Mouse (Mus musculus) liver, adult (tissue): ENCODE measurements around the gene Sec61b.

ENCODE experiments used
- GATA4 ChIP-seq: IDR thresholded peaks from 2 replicates; pipeline ENCODE4 v1.6.1; 2014; ENCODE audit warnings: mild to moderate bottlenecking, low read length; ENCODE audit not compliant: insufficient replicate concordance

Gene Sec61b

DNA sequence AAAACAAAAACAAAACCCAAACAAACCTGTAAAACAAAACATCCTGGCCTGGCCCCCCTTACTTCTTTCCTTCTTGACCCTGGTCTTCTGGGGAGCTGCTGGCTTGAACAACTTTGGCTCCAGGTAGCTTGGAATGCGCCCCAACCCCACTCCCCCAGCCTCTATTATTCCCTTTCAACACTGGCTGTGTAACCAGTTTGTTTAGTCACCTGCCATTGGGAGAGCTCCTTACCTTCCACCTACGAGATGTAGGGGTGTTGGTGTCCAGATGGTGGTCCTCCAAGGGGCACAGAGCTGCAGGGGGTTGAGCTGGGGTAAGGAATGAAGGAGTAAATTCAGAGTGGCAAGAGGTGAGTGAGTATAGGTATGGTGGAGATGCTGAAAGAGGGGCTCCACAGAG lies 7.3 kb upstream of the Sec61b start:
- no peak for TF ChIP-seq GATA4

DNA sequence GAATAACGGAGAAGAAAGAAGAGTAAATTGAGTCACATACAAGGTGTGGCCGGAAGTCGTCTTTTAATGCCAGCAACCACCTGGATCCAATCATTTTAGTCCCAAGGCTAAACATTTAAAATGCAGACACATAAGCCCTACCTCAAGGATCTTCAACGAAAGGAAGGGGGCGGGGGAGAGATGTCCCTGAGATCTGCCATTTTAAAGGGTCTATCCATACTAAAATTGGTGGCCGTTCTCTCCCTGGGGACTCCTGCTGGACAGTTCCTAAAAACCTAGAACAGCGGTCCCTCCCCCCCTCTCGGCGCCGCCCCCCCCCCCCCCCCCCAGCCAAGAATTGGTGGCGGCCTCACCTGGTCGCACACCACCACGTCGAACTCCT lies 881 bp upstream of the Sec61b start:
- TF ChIP-seq GATA4: no peak

DNA sequence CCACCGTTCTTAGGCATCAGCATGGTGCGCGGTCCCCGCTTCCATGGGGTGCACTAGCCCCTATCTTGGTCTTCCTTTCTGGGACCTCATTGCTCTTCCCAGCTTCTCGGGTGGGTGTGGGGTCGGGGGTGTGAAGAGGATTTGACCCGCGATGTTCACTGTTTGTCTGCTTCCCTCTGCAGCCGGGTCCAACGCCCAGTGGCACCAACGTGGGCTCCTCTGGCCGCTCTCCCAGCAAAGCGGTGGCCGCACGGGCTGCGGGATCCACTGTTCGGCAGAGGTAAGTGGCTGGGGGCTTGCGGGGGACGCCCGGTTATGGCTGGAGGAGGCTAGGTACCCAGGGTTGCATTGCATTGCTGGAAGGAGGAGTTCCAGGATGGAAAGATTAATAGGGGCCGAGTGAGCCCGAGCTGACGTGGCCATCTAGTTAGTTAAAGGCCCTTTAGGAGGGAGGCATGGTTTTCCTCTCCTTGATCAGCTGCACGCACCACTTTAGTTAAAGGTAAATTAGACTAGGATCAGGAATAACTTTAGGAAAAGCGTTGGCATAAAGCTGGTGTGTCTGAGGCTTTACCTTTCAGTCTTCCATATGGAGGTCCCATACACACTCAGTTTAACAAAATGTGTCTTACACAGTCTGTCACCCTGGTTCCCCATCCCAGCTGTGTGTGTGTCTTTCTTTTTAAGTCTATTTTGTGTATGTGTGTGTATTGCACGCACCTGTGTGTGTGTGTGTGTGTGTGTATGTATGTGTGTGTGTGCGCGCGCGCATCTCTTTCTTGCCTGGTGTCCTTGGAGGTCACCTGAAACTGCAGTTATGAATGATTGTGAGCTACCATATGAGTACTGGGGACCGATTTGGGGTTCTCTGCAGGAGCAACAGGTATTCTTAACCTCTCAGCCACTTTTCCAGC lies 529 bp downstream of the Sec61b start:
- no peak for TF ChIP-seq GATA4

DNA sequence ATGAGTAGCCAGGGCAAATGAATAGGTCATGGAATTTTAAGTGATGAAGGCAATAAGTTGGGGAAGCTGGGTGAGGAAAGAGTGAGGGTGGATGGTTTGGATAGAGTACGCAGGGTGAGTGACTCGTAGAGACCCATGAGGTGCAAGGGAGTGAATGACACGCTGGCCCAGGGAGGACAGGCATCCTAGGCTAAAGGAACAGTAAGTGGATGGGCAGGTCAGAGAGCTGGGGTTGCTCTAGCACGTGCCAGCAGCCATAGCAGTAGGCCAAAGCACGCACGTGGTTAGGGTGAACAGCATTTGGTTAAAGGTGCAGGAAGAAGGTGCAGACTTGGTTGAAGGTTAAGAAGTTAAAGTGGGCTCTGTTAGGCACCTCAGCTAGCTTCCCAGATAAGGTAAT lies 3.1 kb downstream of the Sec61b start:
- no peak for TF ChIP-seq GATA4

DNA sequence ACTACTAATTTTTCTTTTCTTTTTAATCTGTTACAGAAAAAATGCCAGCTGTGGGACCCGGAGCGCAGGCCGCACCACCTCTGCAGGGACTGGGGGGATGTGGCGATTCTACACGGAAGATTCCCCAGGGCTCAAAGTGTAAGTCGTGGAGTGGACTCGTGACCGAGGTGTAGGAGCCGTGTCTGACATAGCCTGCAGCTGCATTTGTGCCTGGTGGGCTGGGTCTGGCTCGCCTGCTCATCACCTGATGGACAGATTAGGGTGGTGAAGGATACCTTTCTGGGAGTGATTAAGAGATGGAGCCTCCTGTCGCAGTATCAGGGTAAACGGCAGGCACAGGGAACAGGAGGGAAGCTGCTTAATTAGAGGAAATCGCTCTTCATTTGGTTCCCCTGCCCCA lies 5.6 kb downstream of the Sec61b start:
- TF ChIP-seq GATA4: no peak

DNA sequence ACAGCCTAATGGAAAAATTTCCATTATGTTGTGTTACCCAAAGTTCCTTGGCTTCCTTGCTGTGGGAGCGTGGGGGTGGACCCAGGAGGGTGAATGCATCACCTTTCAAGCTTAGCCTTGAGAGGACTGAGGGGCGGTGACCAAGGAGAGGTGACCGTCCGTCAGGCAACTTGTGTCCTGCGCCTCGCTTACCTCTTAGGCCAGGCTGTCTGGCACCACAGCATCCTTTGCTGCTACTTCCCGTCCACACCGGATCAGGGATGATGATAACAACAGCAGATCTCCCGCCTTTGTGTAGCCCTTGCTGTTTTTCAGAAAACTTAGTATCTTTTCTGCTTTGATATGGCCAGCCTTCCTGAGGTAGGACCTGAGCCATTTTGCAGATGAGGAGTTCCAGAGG lies 6.1 kb downstream of the Sec61b start:
- TF ChIP-seq GATA4: no peak

DNA sequence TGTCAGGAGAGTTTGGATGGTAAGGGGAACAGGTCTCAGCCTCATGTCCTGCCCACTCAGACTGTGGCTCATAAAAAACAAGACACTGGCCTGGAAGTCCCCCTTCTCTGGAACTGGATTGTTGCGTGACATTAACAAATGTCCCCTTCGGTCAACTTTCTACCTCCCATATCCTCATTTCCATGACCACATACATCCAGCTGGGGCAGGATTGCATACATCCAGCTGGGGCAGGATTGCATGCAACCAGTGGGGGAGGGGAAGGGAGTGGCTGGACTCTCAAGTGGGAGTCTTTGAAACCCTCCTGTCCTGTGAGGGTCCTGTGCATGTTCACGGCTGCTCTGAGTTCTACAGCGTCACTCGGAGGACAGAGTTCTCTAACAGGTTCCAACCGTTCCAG lies 16.8 kb downstream of the Sec61b start:
- TF ChIP-seq GATA4: no peak

DNA sequence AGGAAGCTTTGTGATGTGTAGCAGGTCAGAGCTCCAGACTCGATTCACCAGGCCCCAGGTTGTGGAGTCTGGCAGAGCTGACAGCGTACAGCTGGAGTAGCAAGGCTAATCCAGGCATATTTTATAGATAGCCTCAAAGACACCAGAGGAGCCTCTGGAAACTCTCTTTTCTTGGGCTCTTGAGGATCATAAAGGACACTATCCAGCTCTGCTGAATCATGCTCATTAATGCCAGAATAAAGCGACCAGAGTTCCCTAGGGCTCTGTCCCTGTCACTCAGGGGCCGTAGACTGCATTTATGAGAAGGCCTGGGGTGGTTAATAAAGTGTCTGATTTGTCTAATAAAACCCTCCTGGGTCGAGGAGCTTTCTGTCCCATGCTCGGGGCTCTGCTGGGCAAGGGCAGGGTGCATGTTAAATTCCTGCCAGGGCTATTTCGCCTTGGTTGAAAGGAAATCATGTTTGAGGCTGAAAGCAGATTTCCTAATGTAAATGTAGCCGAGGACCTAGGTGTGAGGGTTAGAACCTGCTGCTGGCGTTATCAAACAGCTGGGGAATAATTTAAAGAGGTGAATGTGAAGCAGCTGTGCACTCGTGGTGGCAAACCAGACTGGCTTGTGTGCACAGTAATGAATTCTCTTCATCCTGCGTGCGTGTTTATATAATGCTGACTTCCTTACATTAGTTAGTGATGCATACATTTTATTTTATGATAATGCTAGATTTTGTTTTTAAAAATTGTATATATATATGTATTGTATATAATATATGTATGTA lies 18.0 kb downstream of the Sec61b start:
- no peak for TF ChIP-seq GATA4

DNA sequence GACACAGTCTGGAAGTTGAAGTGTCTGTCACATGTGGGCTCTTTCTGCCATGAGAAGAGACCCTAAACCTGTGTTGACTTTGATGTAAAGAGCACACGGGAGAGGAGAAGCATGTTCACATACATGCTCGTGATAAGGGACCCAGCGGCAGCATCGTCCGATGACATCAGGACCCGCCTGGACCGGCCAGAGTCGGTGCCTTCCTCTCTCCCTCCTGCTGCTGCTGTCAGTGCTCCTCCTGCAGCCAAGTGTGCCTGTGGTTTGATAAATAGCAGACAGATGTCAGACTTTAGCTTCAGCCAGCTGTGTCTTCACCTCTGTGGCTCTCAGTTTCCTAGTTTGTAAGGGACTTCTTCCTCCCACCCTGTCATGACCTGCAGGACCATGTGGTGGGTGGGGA lies 19.0 kb downstream of the Sec61b start:
- TF ChIP-seq GATA4: no peak

DNA sequence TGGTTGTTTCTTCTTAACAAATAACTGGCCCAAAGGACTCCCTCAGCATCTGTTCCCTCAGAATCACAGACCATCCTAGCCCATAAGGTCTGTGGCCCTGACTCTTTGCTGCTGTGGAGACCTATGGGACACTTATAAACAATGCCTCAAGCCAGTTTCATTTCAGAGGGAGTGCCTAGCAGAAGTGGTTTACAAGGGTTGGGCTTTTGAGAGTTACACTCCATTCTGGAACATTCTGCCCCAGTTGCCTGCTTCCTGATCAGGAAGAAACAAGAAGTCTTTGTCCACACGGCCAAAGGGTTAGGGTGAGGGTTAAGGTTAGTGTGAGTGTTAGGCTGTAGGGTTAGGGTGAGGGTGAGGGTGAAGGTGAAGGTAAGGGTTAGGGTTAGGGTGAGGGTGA lies 19.7 kb downstream of the Sec61b start:
- no peak for TF ChIP-seq GATA4

DNA sequence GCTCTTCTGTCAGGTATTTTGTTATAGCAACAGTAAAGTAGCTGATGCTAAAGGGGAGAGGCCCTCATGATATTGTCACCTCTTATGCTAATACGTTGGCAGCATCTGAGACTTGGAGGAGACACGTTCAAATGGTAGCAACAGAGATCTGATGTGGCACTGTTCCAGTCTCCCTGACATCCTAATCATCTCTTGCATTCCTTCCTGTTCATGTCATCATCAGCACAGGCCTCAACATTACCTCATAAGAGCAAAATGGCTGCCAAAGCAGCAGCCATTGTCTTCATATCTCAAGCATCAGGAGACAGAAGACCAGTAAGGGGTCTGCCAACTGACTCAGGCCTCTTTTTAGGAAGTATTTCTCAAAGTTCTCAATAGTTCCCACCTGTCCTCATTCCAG lies 20.2 kb downstream of the Sec61b start:
- TF ChIP-seq GATA4: no peak

DNA sequence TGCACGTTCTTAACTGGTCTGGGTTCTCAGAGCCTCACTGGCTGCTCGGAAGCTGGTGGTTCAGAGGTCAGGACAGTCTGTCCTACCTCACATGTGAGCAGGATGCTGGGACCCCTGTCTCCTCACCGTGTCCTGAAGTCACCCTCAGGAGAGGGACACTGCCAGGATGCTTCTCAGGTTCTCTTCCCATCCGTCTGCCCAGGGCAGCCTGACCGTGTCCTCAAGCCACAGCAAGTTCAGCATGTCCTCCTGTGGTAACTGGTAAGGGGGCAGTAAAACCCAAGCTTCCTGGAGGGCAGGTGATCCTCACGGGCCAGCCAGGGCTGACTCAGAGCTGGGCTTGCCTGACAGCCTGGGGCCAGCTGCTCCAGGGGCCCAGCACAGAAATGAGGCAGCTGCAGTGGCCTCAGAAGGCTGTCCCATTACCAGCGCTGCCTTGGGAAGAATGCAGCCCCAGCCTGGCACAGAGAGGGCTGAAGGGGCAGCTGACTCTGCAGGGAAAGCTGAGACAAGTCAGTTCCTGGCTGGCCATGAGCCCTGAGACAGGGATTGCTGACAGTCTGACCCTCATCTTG lies 23.4 kb downstream of the Sec61b start:
- TF ChIP-seq GATA4: no peak

DNA sequence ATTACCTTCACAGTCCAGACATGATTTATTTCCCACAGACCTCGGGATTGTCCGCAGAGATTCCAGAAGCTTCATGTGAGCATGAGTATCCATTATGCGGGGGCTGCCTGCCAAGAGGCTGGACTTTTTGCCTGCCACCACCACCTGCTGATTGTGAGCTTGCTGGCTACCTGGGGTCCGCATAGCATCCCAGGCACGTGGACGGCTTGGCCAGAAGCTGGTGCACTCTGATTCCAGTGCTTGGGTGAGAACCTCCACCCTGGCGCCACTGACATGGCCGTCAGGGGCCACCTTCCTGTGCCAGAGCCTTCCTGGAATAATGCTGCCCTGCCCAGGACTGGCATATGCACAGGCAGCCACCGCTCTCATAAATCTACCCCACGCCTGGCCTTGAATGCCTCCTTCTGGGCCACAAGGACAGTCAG lies 24.7 kb downstream of the Sec61b start:
- TF ChIP-seq GATA4: no peak

DNA sequence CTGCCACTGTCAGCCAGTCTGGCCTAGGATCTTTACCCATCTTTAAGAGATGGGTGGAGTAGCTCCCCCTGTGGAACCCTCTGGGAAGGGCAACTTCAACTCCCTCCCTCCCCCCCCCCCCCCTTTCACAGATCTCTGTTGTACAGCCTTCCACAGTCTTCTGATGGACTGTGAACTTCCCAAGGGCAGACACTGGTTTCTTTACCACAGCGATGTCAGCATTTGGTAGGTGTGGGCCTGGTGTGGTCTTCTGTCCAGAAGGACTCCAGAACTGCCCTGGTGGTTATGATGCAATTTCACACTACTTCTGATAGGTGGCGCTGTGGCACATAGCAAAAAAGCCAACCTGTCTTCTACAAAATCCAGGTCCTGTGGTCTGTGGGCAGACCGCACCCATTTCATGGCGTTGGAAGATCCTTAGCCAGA lies 28.1 kb downstream of the Sec61b start:
- no peak for TF ChIP-seq GATA4

DNA sequence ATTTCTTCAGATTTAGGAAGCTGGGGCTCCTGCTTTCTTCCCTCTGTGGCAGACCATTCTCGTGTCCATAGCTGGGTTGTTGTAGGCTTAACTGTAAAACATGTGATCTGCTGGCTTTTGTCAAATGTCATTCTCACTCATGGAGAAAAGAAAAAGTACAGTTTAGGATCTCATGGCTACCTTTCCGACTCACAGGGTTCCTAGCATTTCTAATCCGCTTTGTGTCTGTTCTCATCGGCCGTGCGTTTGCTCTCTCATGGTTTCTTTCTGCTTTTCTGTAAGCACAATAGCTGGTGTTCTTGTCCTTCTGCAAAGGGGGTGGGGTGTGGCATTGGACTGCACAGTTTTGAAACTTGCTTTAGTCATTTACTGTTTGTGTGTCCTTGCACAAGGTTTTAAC lies 28.6 kb downstream of the Sec61b start:
- TF ChIP-seq GATA4: no peak
